Mouse (Mus musculus): ENCODE measurements at regions not wholly inside any gene's neighbourhood (a gene's known extent, or its start where the extent isn't known, plus 50 kb on each side); places are given as distances from the start of the nearest gene placed in this dataset.

DNA sequence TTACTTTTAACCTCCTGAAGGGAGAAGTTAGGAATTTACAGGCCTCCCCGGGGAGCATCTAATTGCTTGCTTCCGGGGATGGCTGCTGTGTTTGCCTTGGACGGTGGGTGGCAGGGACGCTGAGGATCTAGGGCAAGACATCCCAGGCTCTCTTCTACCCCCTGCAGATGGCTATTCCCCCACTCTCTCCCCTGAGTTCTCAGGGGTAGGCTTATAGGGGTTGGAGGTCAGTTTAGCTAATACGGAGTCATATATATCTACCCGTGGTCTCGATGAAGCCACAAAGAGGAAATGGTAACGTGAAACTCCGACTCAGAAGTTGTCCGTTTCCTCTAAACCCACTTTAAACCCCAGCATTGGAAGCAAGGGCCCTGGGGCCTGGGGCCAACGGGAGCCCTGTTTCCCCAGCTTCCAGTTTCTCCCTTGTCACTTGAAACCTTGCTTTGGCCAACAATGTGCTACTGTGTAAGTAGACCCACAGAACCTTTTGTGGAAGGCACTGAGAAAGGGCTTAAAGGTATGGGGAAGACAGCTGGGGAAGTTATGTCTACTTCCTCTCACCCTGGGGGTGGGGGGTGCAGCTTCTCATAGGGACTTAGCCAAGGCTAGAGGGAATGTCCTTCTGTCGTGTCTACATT is 156.4 kb downstream of the Opa1 start:
- no peak for TF ChIP-seq CTCF (IDR thresholded peaks at IDR 0.05; ENCODE audit: low read depth, low read length)
- no peak for TF ChIP-seq POLR2A (IDR thresholded peaks at IDR 0.05; ENCODE audit: extremely low read depth, insufficient read depth, low read length)
